Mouse (Mus musculus) mesoderm, embryonic 11.5 days (tissue): ENCODE measurements around the gene Trim12c.
A peak's percentile ranks its signal among the peaks of the same experiment; 100 is the strongest.
"Not testable (repeated sequence)": the region's sequence is repeated elsewhere in the genome, so short reads cannot be mapped to it uniquely, and the experiment has no call there.

Experiments used
- DNase-seq: peaks from one replicate; pipeline ENCODE4 v3.0.0-alpha.2; 2012; ENCODE audit warnings: low read depth, low spot score

The Trim12c gene

GRCm38 (mm10) chr7:104352717-104353599 lies at the start of gene Trim12c:
Trim12c (minus strand) TSS chr7:104353362.
- DNase-seq = peak; percentile 72

GRCm38 (mm10) chr7:104401140-104401539 lies 48.0 kb upstream of the Trim12c start:
- DNase-seq = no peak

GRCm38 (mm10) chr7:104400698-104401097 lies 47.5 kb upstream of the Trim12c start, which contains the start of gene Trim30c:
Trim30c (minus strand) TSS chr7:104400837.
- DNase-seq = no peak

GRCm38 (mm10) chr7:104398492-104398891 lies 45.3 kb upstream of the Trim12c start:
- no peak for DNase-seq

- DNase-seq = no peak
These were observed 16.7 kb upstream of the Trim12c start, which contains the start of gene Trim30b for GRCm38 (mm10) chr7:104369736-104370414. Trim30b (minus strand) TSS chr7:104369884.

GRCm38 (mm10) chr7:104366339-104366738 lies 13.2 kb upstream of the Trim12c start:
- DNase-seq = no peak

- DNase-seq = no peak
These were observed 422 bp upstream of the Trim12c start for GRCm38 (mm10) chr7:104353600-104353967.

- DNase-seq = not testable (repeated sequence)
These were observed 5.1 kb downstream of the Trim12c start for GRCm38 (mm10) chr7:104348043-104348442.

GRCm38 (mm10) chr7:104340744-104341143 lies 12.4 kb downstream of the Trim12c start:
- DNase-seq = not testable (repeated sequence)

- not testable (repeated sequence) for DNase-seq
These were observed 17.6 kb downstream of the Trim12c start for GRCm38 (mm10) chr7:104335547-104335946.

- not testable (repeated sequence) for DNase-seq
These were observed 24.0 kb downstream of the Trim12c start, which contains the start of gene Trim34b for GRCm38 (mm10) chr7:104329171-104329570. Trim34b (plus strand) TSS chr7:104329471.

- DNase-seq = no peak
These were observed 31.1 kb downstream of the Trim12c start for GRCm38 (mm10) chr7:104322028-104322427.

- DNase-seq = not testable (repeated sequence)
These were observed 37.6 kb downstream of the Trim12c start, which contains the start of gene Trim12a for GRCm38 (mm10) chr7:104315369-104316080. Trim12a (minus strand) TSS chr7:104315466.

GRCm38 (mm10) chr7:104314796-104315353 lies 38.3 kb downstream of the Trim12c start:
- no peak for DNase-seq

- no peak for DNase-seq
These were observed 61.3 kb downstream of the Trim12c start for GRCm38 (mm10) chr7:104291638-104292400.

- DNase-seq = no peak
These were observed 62.5 kb downstream of the Trim12c start for GRCm38 (mm10) chr7:104290641-104291040.
